In the genomic region with DNA sequence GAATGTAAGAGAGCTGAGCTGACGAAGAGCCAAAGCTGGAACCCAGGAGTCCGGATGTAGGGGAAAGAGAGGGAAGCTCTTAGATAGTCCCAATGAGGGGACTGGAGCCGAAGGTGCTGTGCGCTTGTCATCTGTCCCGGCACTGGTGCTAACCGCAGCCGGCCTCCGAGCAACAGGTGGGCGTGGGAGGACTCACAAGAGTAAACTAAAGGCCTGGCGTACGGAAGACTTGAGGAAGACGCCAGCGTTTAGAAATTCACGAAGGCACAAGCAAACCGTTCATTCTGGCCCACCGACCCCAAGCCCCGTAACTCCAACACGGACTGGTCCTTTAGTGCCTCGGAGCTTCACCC, we compare ENCODE assay signal across 8 mouse cellular contexts. TPM values are rescaled to one million over a fixed set of nuclear protein-coding genes. Genes with fewer than 3 reads are reported as not detected.
DNase-seq lines count a peak whose midpoint lies in the region; ATAC-seq and TF ChIP-seq lines count a peak whose summit lies in the region.

No protein-coding gene starts in this region.

- no peak for DNase-seq in heart, postnatal 0 days (ENCODE audit: low spot score)
- no peak for DNase-seq in heart, postnatal 25 days (ENCODE audit: low spot score)
- DNase-seq in ES-E14 (ENCODE audit: low read depth, low spot score), result no peak
- DNase-seq in forebrain, embryonic 10.5 days (ENCODE audit: extremely low spot score, low spot score), result no peak
- no peak for DNase-seq in liver, embryonic 11.5 days (ENCODE audit: low spot score)
- DNase-seq in testis, postnatal 10 days (ENCODE audit: low spot score), result no peak
- DNase-seq in thymus, postnatal 25 days, result no peak

- no peaks in the 10 kb centered on the region for H3K9me3 ChIP-seq in heart, postnatal 0 days (replicated peaks; ENCODE audit: control insufficient read depth, low read length)
- no peaks in the 10 kb centered on the region for H3K9me3 ChIP-seq in ES-E14 (ENCODE audit: control insufficient read depth, insufficient read depth, low read depth, low read length)
- H3K9me3 ChIP-seq in forebrain, embryonic 10.5 days, result no peaks in the 10 kb centered on the region
- H3K9me3 ChIP-seq in liver, embryonic 11.5 days (ENCODE audit: control insufficient read depth, low read length), result no peaks in the 10 kb centered on the region
- H3K9me3 ChIP-seq in stomach, embryonic 14.5 days (ENCODE audit: control insufficient read depth, low read depth, low read length), result no peaks in the 10 kb centered on the region

- in situ Hi-C loops in ES-E14 (cut with MboI; ENCODE audit: low sequenced_read_pairs in 2 of 2, unreplicated experiment in 2 of 2), result no loop called here

- TF ChIP-seq CTCF in heart, postnatal 0 days (IDR thresholded peaks at IDR 0.05; ENCODE audit: low read depth), result no peak

- H3K36me3 ChIP-seq in heart, postnatal 0 days (replicated peaks; ENCODE audit: control insufficient read depth, insufficient read depth, low read length), result peaks cover 11% of the 10 kb centered on the region
- peaks cover 23% of the 10 kb centered on the region for H3K36me3 ChIP-seq in ES-E14 (ENCODE audit: control insufficient read depth, insufficient read depth, low read length, poor library complexity, severe bottlenecking)
- peaks cover 44% of the 10 kb centered on the region for H3K36me3 ChIP-seq in forebrain, embryonic 10.5 days (replicated peaks)
- H3K36me3 ChIP-seq in liver, embryonic 11.5 days (ENCODE audit: control insufficient read depth, insufficient read depth, low read length), result peaks cover 22% of the 10 kb centered on the region; the same call in 1 of the 2 replicates
- peaks cover 16% of the 10 kb centered on the region; the same call in 1 of the 2 replicates for H3K36me3 ChIP-seq in stomach, embryonic 14.5 days (ENCODE audit: control insufficient read depth, insufficient read depth, low read length)

- ATAC-seq in heart, postnatal 0 days (ENCODE audit: insufficient read depth, low read depth), result peak; percentile 12; the same call in 1 of the 2 replicates
- peak; percentile 34 for ATAC-seq in liver, embryonic 11.5 days (replicated peaks; ENCODE audit: low FRiP score)
- ATAC-seq in stomach, embryonic 14.5 days (ENCODE audit: insufficient number of reproducible peaks, insufficient read depth, low FRiP score, low read depth), result 0 out of 2 replicates have a peak, but pooled peaks have one; percentile 7

- 0% methylated on average over 19 of the region's 19 CpGs for WGBS in heart, postnatal 0 days
- under 1% methylated on average over 19 of the region's 19 CpGs for WGBS in forebrain, embryonic 10.5 days
- WGBS in liver, embryonic 11.5 days, result under 1% methylated on average over 19 of the region's 19 CpGs
- 0% methylated on average over 19 of the region's 19 CpGs for WGBS in stomach, embryonic 14.5 days

- peak overlapping the region; percentile 43 for H3K9ac ChIP-seq in heart, postnatal 0 days (replicated peaks; ENCODE audit: low read depth, low read length)
- peak overlapping the region; percentile 77 for H3K9ac ChIP-seq in ES-E14 (ENCODE audit: insufficient read depth, low read depth, low read length, poor library complexity, severe bottlenecking)
- peak overlapping the region; percentile 80 for H3K9ac ChIP-seq in liver, embryonic 11.5 days (ENCODE audit: low read depth, low read length)
- peak overlapping the region; percentile 58 for H3K9ac ChIP-seq in stomach, embryonic 14.5 days (replicated peaks; ENCODE audit: low read depth, low read length)

- no peak overlapping the region for H3K27ac ChIP-seq in heart, postnatal 0 days (ENCODE audit: low read depth)
- H3K27ac ChIP-seq in ES-E14 (ENCODE audit: insufficient read depth, low read depth, low read length, poor library complexity, severe bottlenecking), result peak overlapping the region; percentile 70
- H3K27ac ChIP-seq in forebrain, embryonic 10.5 days, result peak overlapping the region; percentile 91
- H3K27ac ChIP-seq in liver, embryonic 11.5 days (ENCODE audit: low read depth, low read length), result peak overlapping the region; percentile 69
- H3K27ac ChIP-seq in stomach, embryonic 14.5 days (ENCODE audit: low read length), result peak overlapping the region; percentile 67; the same call in 1 of the 2 replicates

- H3K4me3 ChIP-seq in heart, postnatal 0 days (ENCODE audit: low read depth, low read length), result peak overlapping the region; percentile 74
- H3K4me3 ChIP-seq in ES-E14 (ENCODE audit: insufficient read depth in 1 of 2, low read depth in 1 of 2, low read length in 2 of 2, poor library complexity in 1 of 2, severe bottlenecking in 1 of 2), result peak overlapping the region; percentile 83 to 97
- peak overlapping the region; percentile 87 for H3K4me3 ChIP-seq in forebrain, embryonic 10.5 days
- peak overlapping the region; percentile 72 for H3K4me3 ChIP-seq in liver, embryonic 11.5 days (ENCODE audit: low read depth, low read length)
- peak overlapping the region; percentile 71 for H3K4me3 ChIP-seq in stomach, embryonic 14.5 days (ENCODE audit: low read depth, low read length)

- intact Hi-C loops in heart, postnatal 25 days (cut with DNase I), result no loop called here

- TF ChIP-seq EP300 in heart, postnatal 0 days (IDR thresholded peaks at IDR 0.05; ENCODE audit: low read depth), result no peak

- H3K27me3 ChIP-seq in heart, postnatal 0 days (ENCODE audit: control insufficient read depth, insufficient read depth, low read length), result no peaks in the 10 kb centered on the region
- no peaks in the 10 kb centered on the region for H3K27me3 ChIP-seq in forebrain, embryonic 10.5 days (ENCODE audit: poor library complexity, severe bottlenecking)
- H3K27me3 ChIP-seq in liver, embryonic 11.5 days (replicated peaks; ENCODE audit: control insufficient read depth, insufficient read depth, low read length), result no peaks in the 10 kb centered on the region
- H3K27me3 ChIP-seq in stomach, embryonic 14.5 days (ENCODE audit: control insufficient read depth, insufficient read depth, low read length), result no peaks in the 10 kb centered on the region

- peak overlapping the region; percentile 83 for H3K4me2 ChIP-seq in heart, postnatal 0 days (ENCODE audit: low read depth, low read length)
- peak overlapping the region; percentile 94 for H3K4me2 ChIP-seq in liver, embryonic 11.5 days
- peak overlapping the region; percentile 94 for H3K4me2 ChIP-seq in stomach, embryonic 14.5 days (replicated peaks; ENCODE audit: low read depth, low read length)

- H3K4me1 ChIP-seq in heart, postnatal 0 days (ENCODE audit: control insufficient read depth, insufficient read depth), result peaks cover 9% of the 10 kb centered on the region
- peaks cover 0 to 5% of the 10 kb centered on the region in 2 experiments; a peak in 2 of 4 replicates for H3K4me1 ChIP-seq in ES-E14 (ENCODE audit: control insufficient read depth in 2 of 2, insufficient read depth in 2 of 2, low read length in 2 of 2, poor library complexity in 1 of 2)
- H3K4me1 ChIP-seq in forebrain, embryonic 10.5 days, result peaks cover 43% of the 10 kb centered on the region
- H3K4me1 ChIP-seq in liver, embryonic 11.5 days (replicated peaks; ENCODE audit: control insufficient read depth, insufficient read depth, low read length), result peaks cover 18% of the 10 kb centered on the region
- peaks cover 16% of the 10 kb centered on the region for H3K4me1 ChIP-seq in stomach, embryonic 14.5 days (ENCODE audit: control insufficient read depth, insufficient read depth, low read length)

RNA-seq across cellular contexts. Expression of a gene that starts 0.3 kb away (rescaled TPM):
- total RNA-seq in heart, postnatal 0 days (2014; rRNA removed; ENCODE audit: low replicate concordance), result 111 and 131 TPM in 2 replicates
- polyA plus RNA-seq in heart, postnatal 0 days (2015; fragmentation: Nextera tagmentation; extraction: Ambion mirVana), result 72.8 and 81.1 TPM in 2 replicates
- total RNA-seq in heart, postnatal 25 days (2021), result 10 to 100 TPM; 20.7 to 22.3 TPM
- total RNA-seq in ES-E14 (2012; rRNA removed), result 181 and 184 TPM in 2 replicates
- polyA plus RNA-seq in forebrain, embryonic 10.5 days (2016; fragmentation: Nextera tagmentation; extraction: Ambion mirVana), result 327 and 359 TPM in 2 replicates
- 284 and 300 TPM in 2 replicates for polyA plus RNA-seq in liver, embryonic 11.5 days (2014; fragmentation: Nextera tagmentation; extraction: Ambion mirVana)
- 247 and 278 TPM in 2 replicates for polyA plus RNA-seq in stomach, embryonic 14.5 days (2014; fragmentation: Nextera tagmentation; extraction: Ambion mirVana)

RNA-seq across cellular contexts. Expression of a gene that starts 0.5 kb away (rescaled TPM):
- not detected in 2 replicates for total RNA-seq in heart, postnatal 0 days (2014; rRNA removed; ENCODE audit: low replicate concordance)
- polyA plus RNA-seq in heart, postnatal 0 days (2015; fragmentation: Nextera tagmentation; extraction: Ambion mirVana), result not detected in 2 replicates
- total RNA-seq in heart, postnatal 25 days (2021), result not detected
- total RNA-seq in ES-E14 (2012; rRNA removed), result 0.26 TPM in 1 of 2 replicates, not detected in the other
- not detected in 2 replicates for polyA plus RNA-seq in forebrain, embryonic 10.5 days (2016; fragmentation: Nextera tagmentation; extraction: Ambion mirVana)
- 0.14 TPM in 1 of 2 replicates, not detected in the other for polyA plus RNA-seq in liver, embryonic 11.5 days (2014; fragmentation: Nextera tagmentation; extraction: Ambion mirVana)
- not detected in 2 replicates for polyA plus RNA-seq in stomach, embryonic 14.5 days (2014; fragmentation: Nextera tagmentation; extraction: Ambion mirVana)

RNA-seq across cellular contexts. Expression of a gene that starts 8.3 kb away (rescaled TPM):
- total RNA-seq in heart, postnatal 0 days (2014; rRNA removed; ENCODE audit: low replicate concordance), result 8.7 and 9.8 TPM in 2 replicates
- 8.5 and 8.6 TPM in 2 replicates for polyA plus RNA-seq in heart, postnatal 0 days (2015; fragmentation: Nextera tagmentation; extraction: Ambion mirVana)
- total RNA-seq in heart, postnatal 25 days (2021), result 10 to 100 TPM; 20.0 to 22.5 TPM
- total RNA-seq in ES-E14 (2012; rRNA removed), result 13.3 and 14.6 TPM in 2 replicates
- polyA plus RNA-seq in forebrain, embryonic 10.5 days (2016; fragmentation: Nextera tagmentation; extraction: Ambion mirVana), result 12.4 and 13.7 TPM in 2 replicates
- 11.3 and 11.7 TPM in 2 replicates for polyA plus RNA-seq in liver, embryonic 11.5 days (2014; fragmentation: Nextera tagmentation; extraction: Ambion mirVana)
- polyA plus RNA-seq in stomach, embryonic 14.5 days (2014; fragmentation: Nextera tagmentation; extraction: Ambion mirVana), result 19.2 and 19.5 TPM in 2 replicates

RNA-seq across cellular contexts. Expression of a gene that starts 34.5 kb away (rescaled TPM):
- total RNA-seq in heart, postnatal 0 days (2014; rRNA removed; ENCODE audit: low replicate concordance), result not detected in 2 replicates
- polyA plus RNA-seq in heart, postnatal 0 days (2015; fragmentation: Nextera tagmentation; extraction: Ambion mirVana), result 0.04 TPM in 1 of 2 replicates, not detected in the other
- total RNA-seq in heart, postnatal 25 days (2021), result not detected
- 0.85 and 0.90 TPM in 2 replicates for total RNA-seq in ES-E14 (2012; rRNA removed)
- polyA plus RNA-seq in forebrain, embryonic 10.5 days (2016; fragmentation: Nextera tagmentation; extraction: Ambion mirVana), result 4.5 and 5.6 TPM in 2 replicates
- polyA plus RNA-seq in liver, embryonic 11.5 days (2014; fragmentation: Nextera tagmentation; extraction: Ambion mirVana), result 117 and 144 TPM in 2 replicates
- 2.8 and 3.3 TPM in 2 replicates for polyA plus RNA-seq in stomach, embryonic 14.5 days (2014; fragmentation: Nextera tagmentation; extraction: Ambion mirVana)

RNA-seq across cellular contexts. Expression of a gene that starts 58.6 kb away (rescaled TPM):
- 1.1 TPM in 1 of 2 replicates, not detected in the other for total RNA-seq in heart, postnatal 0 days (2014; rRNA removed; ENCODE audit: low replicate concordance)
- polyA plus RNA-seq in heart, postnatal 0 days (2015; fragmentation: Nextera tagmentation; extraction: Ambion mirVana), result 0.15 and 0.32 TPM in 2 replicates
- total RNA-seq in heart, postnatal 25 days (2021), result under 1 TPM; 0.16 to 0.61 TPM
- total RNA-seq in ES-E14 (2012; rRNA removed), result 4.0 and 6.0 TPM in 2 replicates
- 4.8 and 5.5 TPM in 2 replicates for polyA plus RNA-seq in forebrain, embryonic 10.5 days (2016; fragmentation: Nextera tagmentation; extraction: Ambion mirVana)
- 1.2 and 1.6 TPM in 2 replicates for polyA plus RNA-seq in liver, embryonic 11.5 days (2014; fragmentation: Nextera tagmentation; extraction: Ambion mirVana)
- 1.4 and 1.9 TPM in 2 replicates for polyA plus RNA-seq in stomach, embryonic 14.5 days (2014; fragmentation: Nextera tagmentation; extraction: Ambion mirVana)
